Mouse (Mus musculus) adipocyte (in vitro differentiated cells): ENCODE results near the gene Sgpl1.
"Not testable (repeated sequence)": the region's sequence is repeated elsewhere in the genome, so short reads cannot be mapped to it uniquely, and the experiment has no call there.

Experiments used
- DNase-seq: peaks from one replicate; pipeline ENCODE4 v3.0.0-alpha.2; 2016; ENCODE audit warnings: low spot score

Gene Sgpl1

DNA sequence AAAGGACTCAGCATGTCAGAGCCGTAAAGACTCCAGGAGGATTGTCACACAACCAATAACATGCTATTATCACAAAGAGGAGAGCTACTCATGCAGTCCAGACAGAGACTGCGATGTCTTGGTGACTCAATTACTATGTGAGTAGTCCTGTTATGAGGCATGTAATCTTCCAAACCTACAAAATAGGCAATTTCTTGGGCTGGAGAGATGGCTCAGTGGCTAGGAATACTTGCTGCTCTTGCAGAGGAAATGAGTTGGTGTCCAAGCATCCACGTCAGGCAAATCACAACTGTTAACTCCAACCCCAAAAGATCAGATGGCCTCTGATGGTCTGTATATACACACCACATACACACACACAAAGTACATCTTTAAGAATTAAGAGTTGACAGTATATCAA, 8.1 kb upstream of the Sgpl1 start:
- no peak for DNase-seq

DNA sequence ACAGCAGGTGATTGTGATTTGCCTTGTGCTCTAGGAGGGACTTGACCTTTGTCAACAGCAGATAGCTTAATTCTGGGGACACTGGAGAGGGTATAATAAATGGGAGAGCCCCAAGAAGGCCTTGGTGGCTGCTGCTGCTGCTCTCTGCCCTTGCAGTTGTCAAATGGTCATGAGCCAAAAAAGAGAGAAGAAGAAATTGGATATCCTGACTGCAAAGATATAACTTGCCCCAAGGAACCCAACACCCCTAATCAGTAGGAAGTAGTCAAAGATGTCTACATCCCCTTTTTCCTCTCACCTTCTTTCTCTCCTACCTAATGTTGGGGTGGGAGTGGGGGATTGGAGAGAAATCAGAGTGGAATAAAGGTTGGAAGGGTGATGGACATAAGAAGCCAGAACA, 4.6 kb upstream of the Sgpl1 start:
- DNase-seq, result no peak

DNA sequence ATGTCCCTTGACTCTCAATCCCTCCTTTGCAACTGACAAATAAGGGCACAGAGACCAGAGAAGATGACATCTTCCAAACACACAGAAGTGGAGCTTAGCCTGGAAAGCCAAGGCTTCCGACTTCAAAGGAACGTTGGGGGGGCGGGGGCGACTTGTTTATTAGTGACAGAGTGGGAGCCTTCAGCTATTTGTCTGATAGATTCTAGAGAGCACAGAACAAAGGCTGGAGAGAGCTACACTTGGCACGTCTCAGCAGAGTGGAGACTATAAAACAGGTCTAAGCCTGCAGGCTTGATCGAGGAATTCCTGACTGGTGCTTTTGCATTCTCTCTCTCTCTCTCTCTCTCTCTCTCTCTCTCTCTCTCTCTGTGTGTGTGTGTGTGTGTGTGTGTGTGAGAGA, 3.1 kb upstream of the Sgpl1 start:
- no peak for DNase-seq

DNA sequence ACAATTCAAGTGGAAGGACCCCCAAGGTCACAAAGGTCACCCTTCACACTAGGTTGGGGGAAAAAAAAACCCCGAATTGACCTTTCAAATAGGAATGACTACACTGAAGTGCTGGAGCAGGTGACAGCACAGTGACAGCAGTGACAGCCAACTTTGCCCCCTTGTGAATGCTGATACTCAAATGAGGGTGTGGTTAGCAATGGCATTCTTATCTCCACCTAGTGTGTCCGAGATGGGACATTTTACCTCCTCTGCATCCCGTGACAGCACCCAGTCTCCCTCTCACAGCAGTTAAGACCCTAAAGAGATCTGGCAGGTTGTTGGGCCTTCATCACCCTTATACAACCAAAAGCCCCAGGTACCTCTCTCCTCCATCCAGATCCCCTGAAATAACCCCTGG, 2.0 kb upstream of the Sgpl1 start:
- no peak for DNase-seq

DNA sequence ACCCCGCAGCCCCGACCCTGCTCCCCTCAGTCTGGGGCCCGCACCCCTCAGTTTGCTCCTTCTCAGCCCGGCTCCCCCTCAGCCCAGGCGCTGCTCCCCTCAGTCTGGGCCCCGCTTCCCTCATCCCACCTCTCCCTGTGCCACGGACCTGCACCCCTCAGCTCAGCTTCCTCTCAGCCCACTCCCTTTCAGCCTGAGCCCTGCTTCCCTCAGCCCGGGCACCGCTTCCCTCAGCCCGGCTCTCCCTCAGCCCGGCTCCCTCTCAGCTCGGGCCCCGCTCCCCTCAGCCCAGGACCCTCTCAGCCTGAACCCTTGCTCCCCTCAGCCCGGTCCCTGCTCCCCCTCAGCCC, 721 bp downstream of the Sgpl1 start:
- DNase-seq, result no peak

DNA sequence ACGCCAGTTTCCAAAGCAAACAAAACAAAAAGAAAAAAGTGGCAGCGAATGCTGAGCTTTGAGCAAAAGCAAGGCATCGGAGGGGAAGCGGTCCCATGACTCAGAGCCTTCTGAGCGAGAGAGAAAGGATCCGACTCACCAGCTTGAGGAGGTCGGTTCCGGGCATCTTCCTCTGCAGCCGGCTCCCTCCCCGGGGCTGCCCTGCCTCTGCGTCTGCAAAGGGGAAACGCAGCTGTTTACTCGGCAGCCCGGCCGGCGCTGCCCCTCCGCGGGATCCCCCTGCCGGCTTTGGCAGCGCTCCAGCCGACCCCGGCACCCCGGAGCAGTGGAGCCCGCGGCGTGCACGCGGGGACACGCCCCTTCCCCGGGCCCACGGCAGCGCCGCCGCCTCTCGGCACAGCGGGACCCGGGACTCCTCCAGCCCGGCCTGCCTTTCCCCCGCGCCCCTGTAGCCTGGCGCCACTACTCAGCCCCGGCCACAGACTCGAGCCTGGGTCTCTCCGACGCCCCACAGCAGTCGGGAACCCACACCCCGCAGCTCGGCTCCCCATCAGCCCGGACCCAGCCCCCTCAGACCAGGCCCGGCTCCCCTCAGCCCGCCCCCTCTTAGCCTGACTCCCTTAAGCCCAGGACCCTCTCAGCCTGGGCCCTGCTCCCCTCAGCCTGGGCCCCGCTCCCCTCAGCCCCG, 1.2 kb downstream of the Sgpl1 start:
- peak; percentile 52 for DNase-seq

DNA sequence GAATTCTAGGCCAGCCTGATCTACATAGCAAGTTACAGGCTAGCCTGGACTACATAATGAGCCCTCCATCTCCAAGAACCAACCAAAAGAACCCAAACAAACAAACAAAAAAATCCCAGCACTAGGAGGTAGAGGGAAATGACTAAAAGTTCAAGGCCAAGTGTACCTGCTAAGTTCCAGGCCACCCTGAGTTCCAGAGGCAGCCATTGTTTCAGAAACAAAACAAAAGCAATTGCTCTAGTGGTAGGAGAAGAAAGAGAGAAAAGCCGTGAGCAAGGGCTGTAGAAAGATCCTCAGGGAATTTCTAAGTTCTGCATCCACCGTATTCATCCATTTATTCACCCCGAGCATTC, 1.8 kb downstream of the Sgpl1 start:
- DNase-seq, result no peak

DNA sequence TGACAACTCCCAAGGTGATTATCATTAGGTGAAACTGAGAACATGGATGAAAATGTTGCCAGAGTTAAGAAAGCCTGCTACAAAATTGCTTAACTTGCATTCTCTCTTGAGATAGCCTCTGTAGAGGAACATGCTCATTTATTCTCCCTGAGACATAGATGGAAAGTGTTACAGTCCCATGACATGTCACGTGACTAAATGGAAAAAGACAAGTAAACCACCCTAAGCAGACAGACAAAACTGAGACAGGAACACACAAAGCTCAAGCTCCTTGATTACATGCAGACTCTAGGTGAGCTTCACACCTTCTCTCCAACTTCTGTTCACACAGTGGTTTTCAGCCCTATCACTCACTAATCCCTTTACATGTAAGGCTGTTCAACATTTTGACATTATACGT, 4.2 kb downstream of the Sgpl1 start:
- no peak for DNase-seq

DNA sequence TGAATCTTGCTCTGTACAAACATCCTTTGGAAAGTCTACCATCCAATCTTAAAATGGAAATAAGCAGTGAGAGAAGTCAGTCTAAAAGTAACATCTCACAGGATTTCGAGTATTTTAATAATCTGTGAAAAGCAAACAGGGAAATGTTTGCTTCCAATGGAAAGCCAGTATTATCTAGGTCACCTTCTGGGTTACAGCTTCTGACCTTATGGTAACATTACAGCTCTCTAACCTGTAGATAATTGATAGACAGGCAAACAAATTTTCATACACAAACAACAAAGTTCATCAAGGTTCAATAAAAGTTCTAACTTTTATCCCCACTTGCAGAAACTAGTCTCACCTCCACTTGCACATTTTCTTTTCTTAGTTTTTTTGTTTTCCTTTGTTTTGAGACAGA, 9.9 kb downstream of the Sgpl1 start:
- DNase-seq, result no peak

DNA sequence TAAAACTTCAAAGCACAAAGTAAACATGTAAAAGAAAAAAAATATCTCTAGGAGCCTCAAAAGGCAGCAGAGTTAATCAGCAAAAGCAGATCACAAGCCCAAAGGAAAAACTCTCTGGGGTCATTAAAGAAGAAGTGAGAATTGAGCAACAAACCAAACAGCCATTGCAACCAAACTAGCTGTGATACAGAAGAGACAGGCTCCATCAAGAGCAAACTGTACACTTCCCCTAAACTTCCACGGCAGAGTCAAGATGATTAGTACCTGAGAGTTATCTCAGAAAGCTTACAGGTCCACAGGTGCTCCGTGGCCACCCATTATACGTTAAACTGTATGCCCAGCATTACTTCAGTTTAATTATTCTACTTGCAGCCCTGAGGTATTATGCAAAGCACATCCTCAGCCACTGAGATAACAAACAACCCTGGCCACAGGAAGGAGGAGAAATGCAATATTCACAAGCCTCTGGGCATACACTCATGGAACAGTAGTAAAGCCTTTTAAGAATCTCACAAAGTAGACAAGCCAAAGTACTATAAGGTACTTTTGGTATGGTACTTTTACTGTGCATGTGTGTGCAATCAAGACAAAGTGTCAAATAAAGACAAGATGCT, 12.2 kb downstream of the Sgpl1 start:
- DNase-seq, result no peak

DNA sequence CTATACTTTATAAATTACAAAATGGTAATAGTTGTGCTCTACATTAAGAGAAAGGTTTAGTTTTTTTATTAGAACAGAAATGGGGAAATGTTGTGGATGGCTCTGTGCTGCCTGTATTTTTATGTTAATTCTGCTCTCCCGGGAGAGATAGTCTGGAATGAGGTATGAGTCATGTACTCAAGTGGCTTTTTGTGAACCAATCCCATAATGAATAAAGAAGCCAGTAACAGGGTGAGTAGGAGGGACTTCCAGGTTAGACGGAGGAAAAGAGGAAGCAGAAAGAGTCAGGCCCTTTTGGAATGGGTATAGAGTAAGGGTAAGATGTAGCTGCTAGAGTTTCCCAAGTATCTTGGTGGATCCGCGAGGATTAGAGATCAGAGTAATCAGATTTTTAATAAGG, 13.5 kb downstream of the Sgpl1 start:
- DNase-seq, result no peak

DNA sequence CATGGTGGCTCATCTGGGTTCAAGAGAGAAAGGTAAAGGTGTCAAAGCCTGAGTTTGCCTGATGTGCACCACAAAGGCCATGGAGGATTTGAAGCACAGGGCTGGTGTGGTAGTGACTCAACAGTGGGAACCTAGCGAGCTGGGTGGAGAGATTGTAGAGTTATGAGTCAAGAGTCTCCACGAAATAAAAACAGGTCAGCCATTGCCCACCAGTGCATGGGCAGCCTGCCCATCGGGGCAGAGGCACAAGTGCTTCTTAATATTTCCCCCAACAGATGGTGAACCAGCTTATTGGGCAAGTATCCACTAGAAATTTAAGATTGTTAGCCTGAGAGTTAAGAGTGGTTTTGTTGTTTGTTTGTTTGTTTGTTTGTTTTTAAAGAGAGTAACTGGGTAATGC, 16.5 kb downstream of the Sgpl1 start:
- peak; percentile 60 for DNase-seq

DNA sequence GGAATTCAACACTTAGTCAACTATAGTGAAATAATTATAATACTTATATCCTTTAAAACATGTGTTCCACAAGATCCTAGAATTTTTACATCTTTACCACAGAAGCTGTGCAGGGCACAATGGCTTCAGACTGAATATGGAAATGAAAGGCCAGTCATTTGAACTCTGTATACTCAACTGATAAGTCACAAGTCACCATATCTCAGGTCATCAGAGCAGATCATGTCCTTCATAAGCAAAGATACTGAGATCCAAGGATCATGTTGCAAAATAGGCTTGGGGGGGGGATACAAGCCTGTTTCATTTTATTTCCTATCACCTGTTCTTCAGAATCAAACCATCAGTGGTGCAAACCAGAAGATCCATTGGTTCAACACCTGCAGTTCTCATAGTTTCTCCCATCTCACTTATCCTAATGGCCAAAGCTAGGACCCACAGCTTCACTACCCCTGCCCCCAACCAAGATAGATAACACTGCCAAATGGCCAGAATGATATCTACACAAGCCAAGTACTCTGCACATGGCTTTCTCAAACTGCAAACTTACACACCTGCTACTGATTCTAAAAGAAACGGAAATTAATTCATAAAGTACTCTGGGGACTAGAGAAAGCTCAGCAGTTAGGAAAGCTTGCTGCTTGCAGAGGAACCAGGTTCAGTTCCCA, 18.7 kb downstream of the Sgpl1 start:
- no peak for DNase-seq

DNA sequence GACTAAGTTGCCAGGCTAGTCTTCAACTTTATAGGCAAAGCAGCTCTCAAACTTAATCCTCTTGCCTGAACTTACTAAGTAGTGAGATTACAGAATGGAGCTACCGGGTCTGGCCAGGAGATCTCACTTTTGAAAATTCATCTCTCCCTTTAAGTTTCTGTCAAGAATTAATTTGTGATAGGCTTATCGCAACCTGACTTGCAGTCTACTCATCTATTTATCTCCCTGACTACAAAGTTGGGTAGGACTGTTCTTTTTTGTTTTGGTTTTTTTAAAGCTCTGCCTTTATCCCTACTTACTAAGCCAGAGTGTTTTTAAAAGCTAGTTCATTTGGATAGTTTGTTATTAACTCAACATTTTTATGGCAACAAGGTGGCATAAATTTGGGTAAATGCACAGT, 23.0 kb downstream of the Sgpl1 start:
- DNase-seq, result no peak

DNA sequence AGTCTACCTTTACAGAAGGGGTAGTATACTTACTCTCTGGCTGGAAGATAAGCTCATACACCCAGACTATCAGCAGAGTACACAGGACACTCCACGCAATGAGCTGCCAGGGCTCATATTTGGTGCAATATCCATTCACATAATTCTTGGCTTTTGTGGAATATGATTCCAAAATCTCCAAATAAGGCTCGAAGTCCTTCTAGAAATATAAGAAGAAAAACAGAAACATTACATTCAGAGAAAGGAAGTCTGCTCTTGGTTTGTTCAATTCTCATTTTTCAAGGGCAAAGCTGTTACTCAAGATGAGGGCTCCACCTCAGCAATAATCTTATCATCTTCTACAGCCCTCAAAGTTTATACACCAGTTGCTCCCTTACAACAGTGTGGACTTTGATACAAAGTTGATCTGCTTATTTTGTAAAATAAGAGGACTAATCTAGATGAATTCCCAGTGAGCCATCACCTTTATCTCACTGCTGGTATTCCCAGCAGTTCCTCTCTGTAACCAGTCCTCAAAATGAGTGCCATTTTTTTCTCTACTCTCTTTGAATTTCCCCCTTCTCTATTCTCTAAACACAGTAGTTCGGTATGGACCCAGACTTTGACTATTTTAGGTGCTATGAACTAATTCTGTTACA, 24.1 kb downstream of the Sgpl1 start:
- DNase-seq, result no peak

DNA sequence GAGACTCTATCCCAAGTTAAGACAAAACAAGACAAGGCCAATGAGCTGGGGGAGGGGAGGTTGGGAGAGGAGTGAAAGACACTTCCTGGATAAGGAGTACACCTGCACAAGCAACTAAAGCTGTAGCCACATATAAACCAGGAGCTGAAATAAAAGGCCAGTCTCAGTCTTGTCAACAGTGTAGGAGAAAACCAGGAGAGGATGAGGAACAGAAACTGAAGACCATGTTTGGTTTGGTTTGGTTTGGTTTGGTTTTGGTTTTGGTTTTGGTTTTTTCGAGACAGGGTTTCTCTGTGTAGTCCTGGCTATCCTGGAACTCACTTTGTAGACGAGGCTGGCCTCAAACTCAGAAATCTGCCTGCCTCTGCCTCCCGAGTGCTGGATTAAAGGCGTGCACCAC, 25.8 kb downstream of the Sgpl1 start:
- not testable (repeated sequence) for DNase-seq

DNA sequence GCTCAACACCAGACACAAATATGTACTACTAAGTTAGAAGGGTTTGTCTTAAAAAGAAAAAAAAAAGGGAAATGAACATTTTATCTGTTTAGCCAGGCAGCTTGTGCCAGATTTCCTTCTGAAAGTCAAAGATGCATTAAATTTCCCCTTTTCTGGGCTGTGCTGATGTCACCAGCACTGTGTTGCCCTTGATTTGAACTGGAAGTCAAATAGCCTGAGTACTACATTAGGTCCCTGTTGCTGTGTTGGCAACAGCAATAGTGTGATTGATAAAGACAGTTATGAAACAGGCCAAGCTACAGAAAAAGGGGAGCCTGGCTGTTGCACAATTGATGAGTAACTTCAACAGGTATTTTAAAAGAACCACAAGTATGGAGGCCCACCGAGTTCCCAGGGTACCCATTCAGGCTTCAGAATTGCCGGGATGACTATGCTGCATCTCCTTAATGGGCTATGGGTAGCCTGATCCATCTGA, 33.2 kb downstream of the Sgpl1 start:
- no peak for DNase-seq

DNA sequence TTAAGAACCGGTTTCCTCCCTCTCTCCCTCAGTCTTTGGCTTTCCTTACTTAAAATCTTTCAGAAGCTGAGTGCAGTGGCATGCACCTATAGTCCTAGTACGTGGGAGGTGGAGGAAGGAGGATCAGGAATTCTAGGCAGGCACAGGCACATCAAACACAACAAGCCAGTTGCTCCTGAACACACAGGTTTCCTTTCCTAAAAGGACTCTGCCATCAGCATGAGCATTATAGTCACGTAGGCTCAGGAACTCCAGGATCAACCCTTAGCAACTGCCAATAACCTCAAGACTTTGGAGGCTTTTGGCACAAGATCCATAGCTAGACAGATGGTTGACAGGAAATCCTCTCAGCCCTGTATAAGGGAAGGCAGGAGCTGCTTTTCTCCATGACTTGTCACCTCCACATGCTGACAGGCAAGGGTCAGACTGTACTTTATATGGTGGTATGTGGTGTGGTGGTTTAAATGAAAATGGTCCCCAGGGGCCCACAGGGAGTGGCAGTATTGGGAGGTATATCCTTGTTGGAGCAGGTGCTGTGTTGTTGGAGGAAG, 43.9 kb downstream of the Sgpl1 start:
- no peak for DNase-seq

DNA sequence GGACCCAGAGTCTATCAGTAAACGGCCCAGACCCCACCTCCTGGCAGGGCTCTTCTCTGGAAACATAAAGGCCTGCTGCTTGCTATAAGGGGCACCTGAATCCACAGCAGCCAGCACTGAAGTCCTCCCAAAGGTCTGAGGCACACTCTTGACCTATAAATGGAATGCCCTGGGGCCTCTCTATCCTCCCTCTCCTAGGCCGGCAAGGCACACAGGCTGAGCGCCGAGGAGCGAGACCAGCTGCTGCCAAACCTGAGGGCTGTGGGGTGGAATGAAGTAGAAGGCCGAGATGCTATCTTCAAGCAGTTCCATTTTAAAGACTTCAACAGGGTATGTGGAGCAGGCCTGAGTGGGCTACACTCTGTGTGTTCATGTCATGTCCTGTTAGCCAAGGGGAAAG, 55.6 kb downstream of the Sgpl1 start:
- DNase-seq, result no peak

DNA sequence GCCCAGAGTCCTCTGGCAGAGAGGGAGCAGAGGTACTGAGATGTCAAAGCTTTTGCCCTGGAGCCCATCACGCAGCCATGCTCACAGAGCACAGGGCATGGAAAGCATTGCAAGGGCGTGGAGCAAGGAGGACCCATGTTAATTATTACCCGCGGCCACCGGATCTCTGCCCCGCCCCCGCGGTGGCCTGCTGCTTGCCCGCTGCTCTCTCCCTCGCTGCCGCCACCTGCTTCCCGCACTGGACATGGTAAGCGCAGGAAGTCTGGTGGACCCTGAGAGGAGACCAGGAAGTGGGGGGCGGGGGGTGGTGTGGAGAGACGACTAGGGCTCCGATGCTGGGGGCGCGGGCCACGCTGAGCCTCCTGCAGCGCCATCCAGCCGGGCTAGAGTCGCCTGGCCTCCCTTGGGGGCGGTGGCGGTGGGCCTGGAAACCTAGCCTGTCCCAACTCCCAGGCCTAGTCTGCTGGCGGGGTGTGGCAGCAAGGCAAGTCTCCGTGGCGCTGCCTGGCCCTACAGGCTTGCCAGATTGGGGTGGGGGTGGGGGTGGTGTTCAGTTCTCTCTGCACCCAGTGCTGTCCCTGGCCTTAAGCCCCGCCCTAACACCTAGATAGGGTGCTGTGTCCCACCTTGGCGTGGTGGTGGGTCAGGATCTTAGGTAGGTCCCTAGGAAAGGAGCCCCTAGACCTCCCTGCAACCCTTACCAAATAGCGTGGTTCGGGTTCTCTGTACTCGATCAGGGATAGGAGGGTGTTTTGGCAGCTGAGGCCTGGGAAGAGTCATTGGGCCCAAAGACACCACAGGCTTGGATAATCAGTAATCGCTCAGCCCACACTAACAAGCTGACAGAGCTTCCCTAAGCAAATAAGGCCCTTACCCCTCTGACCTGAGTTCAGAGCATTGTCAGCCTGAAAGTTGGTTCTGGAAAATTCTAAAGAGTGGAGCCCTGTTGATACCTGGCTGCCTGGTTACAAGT, 58.0 kb downstream of the Sgpl1 start, which contains the start of gene Pcbd1:
Gene Pcbd1 (plus strand): TSS at position 162 of the 973 bp plus-strand sequence.
- DNase-seq, result no peak

DNA sequence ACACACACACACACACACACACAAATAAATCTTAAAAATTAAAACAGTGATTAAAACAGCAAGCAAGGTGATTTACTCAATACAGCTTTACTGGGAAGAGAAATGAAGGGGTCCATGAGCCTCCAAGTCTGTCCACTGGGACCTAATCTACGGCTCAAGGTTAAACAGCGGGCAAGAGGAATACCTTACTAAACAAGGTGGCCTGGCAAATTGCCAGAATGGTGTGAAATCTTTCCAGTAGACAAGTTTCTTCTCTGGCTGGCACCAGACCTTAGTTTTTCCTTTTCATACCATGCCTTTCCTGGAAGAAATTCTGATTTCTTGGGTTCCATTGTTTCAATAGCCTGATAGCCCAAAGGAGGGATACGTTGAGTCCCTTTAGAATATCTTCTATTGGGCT, 59.0 kb downstream of the Sgpl1 start:
- DNase-seq, result no peak

DNA sequence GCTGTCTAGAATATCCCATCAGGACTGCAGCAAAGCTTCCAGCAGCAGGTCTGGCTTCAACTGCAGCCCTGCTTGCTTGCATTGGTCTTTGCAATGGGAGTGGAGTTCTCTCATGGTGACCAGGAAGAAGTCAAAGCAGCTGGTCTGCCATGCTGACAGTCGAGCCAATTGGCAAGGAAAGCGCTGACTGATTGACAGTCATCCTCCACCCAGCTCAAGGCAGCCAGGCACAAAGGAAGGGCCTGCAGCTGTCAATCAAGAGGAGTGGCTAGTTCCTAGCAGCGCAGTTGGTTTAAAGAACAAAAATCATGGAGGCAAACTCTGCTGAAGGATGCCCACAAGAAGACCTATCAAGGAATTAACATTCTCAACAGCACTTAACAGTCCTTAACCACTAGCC, 61.0 kb downstream of the Sgpl1 start:
- peak; percentile 54 for DNase-seq
